Mouse (Mus musculus): Measurements from ENCODE around the gene Lhx2. TPM values are rescaled to one million over a fixed set of nuclear protein-coding genes. Genes with fewer than 3 reads are reported as not detected.

The Lhx2 gene
- polyA plus RNA-seq, 1 experiment, result 0.08 TPM

- Histone ChIP-seq H3K27me3 (ENCODE audit: control insufficient read depth, insufficient read depth, low read length) (peaks cover 22% of the 10 kb centered on the region), H3K27ac (ENCODE audit: insufficient read depth, low read depth, low read length) (no peak overlapping the region), H3K4me3 (ENCODE audit: low read depth, low read length) (no peak overlapping the region), H3K36me3 (ENCODE audit: control insufficient read depth, insufficient read depth, low read length) (no peaks in the 10 kb centered on the region), H3K4me1 (ENCODE audit: control insufficient read depth, insufficient read depth, insufficient read length, low read length) (peaks cover 3% of the 10 kb centered on the region; the same call in 1 of the 2 replicates)
- TF ChIP-seq POLR2A (IDR thresholded peaks at IDR 0.05; ENCODE audit: low read depth, low read length) (no peak), CTCF (IDR thresholded peaks at IDR 0.05; ENCODE audit: extremely low read depth, insufficient read length, insufficient replicate concordance, low read depth, low read length) (no peak)
- 39% methylated on average over 7 of the region's 7 CpGs for WGBS
Measured at GRCm38 (mm10) chr2:38366222-38366621, 27.1 kb downstream of the Lhx2 start.

GRCm38 (mm10) chr2:38367023-38367422, 27.9 kb downstream of the Lhx2 start:
- H3K4me3 ChIP-seq (ENCODE audit: low read depth, low read length), result no peak overlapping the region
- no peaks in the 10 kb centered on the region for H3K36me3 ChIP-seq (ENCODE audit: control insufficient read depth, insufficient read depth, low read length)
- H3K27me3 ChIP-seq (ENCODE audit: control insufficient read depth, insufficient read depth, low read length), result peaks cover 18% of the 10 kb centered on the region
- no peak overlapping the region for H3K27ac ChIP-seq (ENCODE audit: insufficient read depth, low read depth, low read length)
- peaks cover 3% of the 10 kb centered on the region; the same call in 1 of the 2 replicates for H3K4me1 ChIP-seq (ENCODE audit: control insufficient read depth, insufficient read depth, insufficient read length, low read length)
- no peak for TF ChIP-seq POLR2A (IDR thresholded peaks at IDR 0.05; ENCODE audit: low read depth, low read length)
- TF ChIP-seq CTCF (IDR thresholded peaks at IDR 0.05; ENCODE audit: extremely low read depth, insufficient read length, insufficient replicate concordance, low read depth, low read length), result no peak
- WGBS, result 14% methylated on average over 9 of the region's 9 CpGs

GRCm38 (mm10) chr2:38367852-38368251, 28.8 kb downstream of the Lhx2 start:
- 67% methylated on average over 5 of the region's 5 CpGs for WGBS
- TF ChIP-seq POLR2A (IDR thresholded peaks at IDR 0.05; ENCODE audit: low read depth, low read length), result no peak
- TF ChIP-seq CTCF (IDR thresholded peaks at IDR 0.05; ENCODE audit: extremely low read depth, insufficient read length, insufficient replicate concordance, low read depth, low read length), result no peak
- peaks cover 18% of the 10 kb centered on the region for H3K27me3 ChIP-seq (ENCODE audit: control insufficient read depth, insufficient read depth, low read length)
- H3K36me3 ChIP-seq (ENCODE audit: control insufficient read depth, insufficient read depth, low read length), result no peaks in the 10 kb centered on the region
- peaks cover 3% of the 10 kb centered on the region; the same call in 1 of the 2 replicates for H3K4me1 ChIP-seq (ENCODE audit: control insufficient read depth, insufficient read depth, insufficient read length, low read length)
- no peak overlapping the region for H3K4me3 ChIP-seq (ENCODE audit: low read depth, low read length)
- H3K27ac ChIP-seq (ENCODE audit: insufficient read depth, low read depth, low read length), result no peak overlapping the region

GRCm38 (mm10) chr2:38368746-38369330, 29.8 kb downstream of the Lhx2 start:
- no peak overlapping the region for H3K27ac ChIP-seq (ENCODE audit: insufficient read depth, low read depth, low read length)
- H3K4me3 ChIP-seq (ENCODE audit: low read depth, low read length), result peak overlapping the region; percentile 24
- H3K4me1 ChIP-seq (ENCODE audit: control insufficient read depth, insufficient read depth, insufficient read length, low read length), result peaks cover 3% of the 10 kb centered on the region; the same call in 1 of the 2 replicates
- TF ChIP-seq CTCF (IDR thresholded peaks at IDR 0.05; ENCODE audit: extremely low read depth, insufficient read length, insufficient replicate concordance, low read depth, low read length) (no peak), POLR2A (IDR thresholded peaks at IDR 0.05; ENCODE audit: low read depth, low read length) (no peak)
- H3K27me3 ChIP-seq (ENCODE audit: control insufficient read depth, insufficient read depth, low read length), result peaks cover 20% of the 10 kb centered on the region
- no peaks in the 10 kb centered on the region for H3K36me3 ChIP-seq (ENCODE audit: control insufficient read depth, insufficient read depth, low read length)
- WGBS, result 6% methylated on average over 31 of the region's 31 CpGs

GRCm38 (mm10) chr2:38375606-38376304, 36.7 kb downstream of the Lhx2 start:
- TF ChIP-seq POLR2A (IDR thresholded peaks at IDR 0.05; ENCODE audit: low read depth, low read length) (no peak), CTCF (IDR thresholded peaks at IDR 0.05; ENCODE audit: extremely low read depth, insufficient read length, insufficient replicate concordance, low read depth, low read length) (peak; percentile 90)
- H3K27me3 ChIP-seq (ENCODE audit: control insufficient read depth, insufficient read depth, low read length), result peaks cover 20% of the 10 kb centered on the region
- WGBS, result 11% methylated on average over 20 of the region's 20 CpGs

GRCm38 (mm10) chr2:38377254-38377653, 38.2 kb downstream of the Lhx2 start:
- Histone ChIP-seq H3K4me3 (ENCODE audit: low read depth, low read length) (no peak overlapping the region), H3K4me1 (ENCODE audit: control insufficient read depth, insufficient read depth, insufficient read length, low read length) (peaks cover 2% of the 10 kb centered on the region; the same call in 1 of the 2 replicates), H3K27ac (ENCODE audit: insufficient read depth, low read depth, low read length) (no peak overlapping the region), H3K36me3 (ENCODE audit: control insufficient read depth, insufficient read depth, low read length) (no peaks in the 10 kb centered on the region), H3K27me3 (ENCODE audit: control insufficient read depth, insufficient read depth, low read length) (peaks cover 20% of the 10 kb centered on the region)
- TF ChIP-seq CTCF (IDR thresholded peaks at IDR 0.05; ENCODE audit: extremely low read depth, insufficient read length, insufficient replicate concordance, low read depth, low read length) (no peak), POLR2A (IDR thresholded peaks at IDR 0.05; ENCODE audit: low read depth, low read length) (no peak)
- WGBS, result 88% methylated on average over 7 of the region's 7 CpGs

More at GRCm38 (mm10) chr2:38375606-38376304, 36.7 kb downstream of the Lhx2 start:
- H3K4me1 ChIP-seq (ENCODE audit: control insufficient read depth, insufficient read depth, insufficient read length, low read length), result peaks cover 2% of the 10 kb centered on the region; the same call in 1 of the 2 replicates
- H3K4me3 ChIP-seq (ENCODE audit: low read depth, low read length), result no peak overlapping the region
- H3K36me3 ChIP-seq (ENCODE audit: control insufficient read depth, insufficient read depth, low read length), result no peaks in the 10 kb centered on the region
- H3K27ac ChIP-seq (ENCODE audit: insufficient read depth, low read depth, low read length), result no peak overlapping the region

- Histone ChIP-seq H3K4me1 (ENCODE audit: control insufficient read depth, insufficient read depth, insufficient read length, low read length) (peaks cover 2% of the 10 kb centered on the region; the same call in 1 of the 2 replicates), H3K27ac (ENCODE audit: insufficient read depth, low read depth, low read length) (no peak overlapping the region), H3K4me3 (ENCODE audit: low read depth, low read length) (no peak overlapping the region), H3K27me3 (ENCODE audit: control insufficient read depth, insufficient read depth, low read length) (peaks cover 17% of the 10 kb centered on the region), H3K36me3 (ENCODE audit: control insufficient read depth, insufficient read depth, low read length) (no peaks in the 10 kb centered on the region)
- 18% methylated on average over 5 of the region's 5 CpGs for WGBS
- no peak for TF ChIP-seq CTCF (IDR thresholded peaks at IDR 0.05; ENCODE audit: extremely low read depth, insufficient read length, insufficient replicate concordance, low read depth, low read length)
- no peak for TF ChIP-seq POLR2A (IDR thresholded peaks at IDR 0.05; ENCODE audit: low read depth, low read length)
Measured at GRCm38 (mm10) chr2:38378346-38378745, 39.3 kb downstream of the Lhx2 start.

Data from small intestine, adult 2 months (tissue).